Mouse (Mus musculus) sigmoid colon, adult 10 weeks (tissue): ENCODE results near the gene Olfr639. TPM values are rescaled to one million over a fixed set of nuclear protein-coding genes. Genes with fewer than 3 reads are reported as not detected.

Experiments used
- polyA plus RNA-seq: library from polyadenylated mRNA; stranded (reverse); fragments of 350-450 nt; fragmentation: Illumina TruSeq; extraction: RNeasy Lipid Tissue Mini Kit (QIAGEN cat#74804); gene quantifications from one replicate; pipeline ENCODE4 v1.2.3, GENCODE M21; 2014; ENCODE audit warnings: low read depth, low replicate concordance

The Olfr639 gene
- not detected for polyA plus RNA-seq

DNA sequence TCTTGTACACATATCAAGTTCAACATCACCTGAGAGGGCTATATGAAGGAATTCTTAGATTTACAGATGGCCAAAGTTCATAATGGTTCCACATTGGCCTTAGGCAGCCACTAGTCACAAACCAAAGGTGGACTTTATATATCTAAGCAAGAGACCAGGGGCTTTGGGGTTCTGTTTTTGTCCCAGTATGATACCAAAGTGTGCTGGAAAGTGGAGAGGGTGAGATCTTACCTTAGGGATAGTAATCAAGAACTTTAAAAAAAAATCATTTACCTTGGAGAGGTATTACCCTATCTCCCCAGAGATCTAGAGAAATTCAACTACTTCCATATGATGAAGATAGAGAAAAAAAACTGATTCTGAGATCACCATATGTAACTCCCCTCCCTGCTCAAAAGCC lies at the start of gene Olfr639:
Olfr639 (minus strand) TSS at position 101 of the 400 bp plus-strand sequence.

DNA sequence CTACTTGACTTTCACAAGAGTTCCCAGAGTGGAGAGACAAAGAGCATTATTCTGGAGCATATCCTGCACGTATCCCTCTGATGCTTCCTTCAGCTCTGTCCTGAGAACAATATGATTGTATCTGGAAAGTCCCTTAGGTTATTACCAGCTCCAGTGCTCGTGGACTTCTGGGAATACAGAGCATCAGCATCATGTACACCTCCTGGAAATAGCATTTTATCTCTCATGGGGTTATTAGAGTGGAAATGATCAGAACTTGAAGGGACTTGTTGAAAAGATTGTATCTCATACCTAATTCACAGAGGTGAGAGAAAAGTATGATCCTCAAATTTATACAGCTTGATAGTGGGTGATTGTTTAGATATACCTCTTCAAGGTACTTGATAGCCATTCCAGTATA lies 44.2 kb upstream of the Olfr639 start, which contains the start of gene 4930516K23Rik:
4930516K23Rik (minus strand) TSS at position 101 of the 400 bp plus-strand sequence.

DNA sequence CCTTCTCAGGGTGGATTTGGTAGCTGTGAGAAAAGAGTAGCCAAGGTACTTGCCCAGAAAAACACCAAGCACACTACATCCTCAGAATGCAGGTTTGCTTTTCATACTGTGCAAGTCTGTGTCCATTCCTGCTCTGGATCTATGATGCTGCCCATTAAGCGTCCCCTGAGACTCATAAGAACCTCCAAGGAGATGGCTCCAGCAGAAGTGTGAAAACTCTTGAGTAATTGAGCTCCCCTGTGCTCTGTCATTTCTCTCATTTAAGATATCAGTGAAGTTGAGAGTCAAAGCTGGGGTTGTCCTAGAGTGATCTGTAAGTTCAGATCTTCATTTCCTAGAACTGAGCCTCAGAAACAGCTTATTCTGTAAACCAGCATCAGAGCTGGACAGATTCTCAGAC lies 35.5 kb upstream of the Olfr639 start, which contains the start of gene Olfr642:
Olfr642 (minus strand) TSS at position 101 of the 400 bp plus-strand sequence.

DNA sequence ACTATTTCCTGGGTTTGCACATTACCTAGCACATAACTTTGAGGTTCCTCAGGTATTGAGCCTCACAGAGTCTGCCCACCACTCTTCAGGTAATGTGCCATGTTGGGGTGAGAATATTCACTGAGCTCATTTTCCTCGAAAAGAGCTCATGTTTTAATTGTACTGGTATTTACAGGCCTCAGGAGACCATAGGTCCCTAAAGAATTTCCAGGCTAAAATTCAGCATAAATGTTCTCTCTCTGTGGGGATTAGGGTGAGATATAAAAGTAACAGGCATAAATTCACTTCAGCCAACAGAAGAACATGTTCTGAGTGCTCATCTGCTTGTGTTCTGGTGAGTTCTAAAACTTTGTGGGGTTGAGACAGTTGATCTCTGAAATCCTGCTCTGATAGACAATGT lies 18.0 kb upstream of the Olfr639 start, which contains the start of gene Olfr641:
Olfr641 (plus strand) TSS at position 301 of the 400 bp plus-strand sequence.

DNA sequence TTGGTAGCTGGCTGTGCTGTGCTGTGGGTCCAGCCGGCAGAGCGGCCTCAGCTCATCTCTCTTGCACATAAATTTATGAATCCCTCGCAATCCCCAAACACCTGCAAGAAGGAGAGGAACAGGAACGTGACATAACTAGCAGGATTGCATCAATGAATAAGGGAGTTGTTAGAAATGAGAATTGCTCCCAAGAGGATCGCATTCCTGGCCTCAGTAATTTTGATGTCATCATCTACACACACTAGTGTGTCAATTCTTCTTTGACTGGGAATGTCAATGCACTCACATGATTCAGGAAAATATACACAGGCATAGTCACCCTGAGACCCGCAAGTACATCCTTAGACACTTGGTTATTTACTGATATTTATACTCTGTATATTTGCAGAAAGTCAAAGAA lies 8.4 kb upstream of the Olfr639 start, which contains the start of gene Olfr640:
Olfr640 (minus strand) TSS at position 101 of the 400 bp plus-strand sequence.

DNA sequence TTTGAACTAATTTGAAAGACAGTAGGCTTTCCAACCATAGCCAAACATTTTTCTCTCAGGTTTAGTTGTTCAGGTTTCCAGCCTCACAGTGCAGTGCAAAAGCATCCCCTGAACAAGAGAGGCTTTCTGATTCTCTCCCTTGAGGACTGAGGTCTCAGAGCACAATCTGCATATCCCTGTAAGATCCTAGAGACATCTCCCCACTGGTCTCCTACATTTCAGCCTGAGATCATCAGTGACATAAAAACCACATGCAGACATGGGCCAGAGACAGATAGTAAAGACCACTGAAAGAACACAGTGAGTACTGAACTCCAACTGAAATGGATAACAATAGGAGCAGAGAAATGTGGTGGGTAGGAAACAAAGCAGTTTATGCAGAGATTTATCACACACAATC lies 18.7 kb downstream of the Olfr639 start, which contains the start of gene Olfr638:
Olfr638 (plus strand) TSS at position 301 of the 400 bp plus-strand sequence.

DNA sequence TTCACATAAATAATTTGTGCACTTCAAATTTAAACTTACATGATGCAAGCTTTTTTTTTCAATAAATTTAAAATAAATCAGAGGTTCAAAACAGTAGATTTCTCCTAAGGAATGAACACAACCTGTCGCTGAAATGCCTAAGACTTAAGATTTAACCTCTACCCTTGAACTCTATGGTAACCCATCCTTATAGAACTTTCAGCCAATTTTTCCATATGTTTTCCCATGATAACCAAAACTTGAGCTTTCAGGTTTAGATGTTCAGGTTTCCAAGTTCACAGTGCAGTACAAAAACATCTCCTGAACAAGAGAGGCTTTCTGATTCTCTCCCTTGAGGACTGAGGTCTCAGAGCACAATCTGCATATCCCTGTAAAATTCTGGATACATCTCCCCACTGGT lies 46.3 kb downstream of the Olfr639 start, which contains the start of gene Olfr635:
Olfr635 (plus strand) TSS at position 301 of the 400 bp plus-strand sequence.

Other genes with a start within 250 kb of the Olfr639 start
- gene Olfr69, start 245.7 kb downstream of the Olfr639 start, polyA plus RNA-seq, result not detected
- gene Olfr68, start 237.6 kb downstream of the Olfr639 start, polyA plus RNA-seq, result not detected
- not detected for gene Olfr67, start 225.5 kb downstream of the Olfr639 start, polyA plus RNA-seq
- 7.9 TPM for gene Hbb-bt, start 203.3 kb downstream of the Olfr639 start, polyA plus RNA-seq
- gene Hbb-bs, start 189.2 kb downstream of the Olfr639 start, polyA plus RNA-seq, result 125 TPM
- gene Hbb-bh2, start 176.8 kb downstream of the Olfr639 start, polyA plus RNA-seq, result not detected
- not detected for gene Hbb-bh1, start 174.1 kb downstream of the Olfr639 start, polyA plus RNA-seq
- gene Hbb-y, start 164.1 kb downstream of the Olfr639 start, polyA plus RNA-seq, result not detected
- gene Olfr66, start 131.1 kb downstream of the Olfr639 start, polyA plus RNA-seq, result not detected
- not detected for gene Olfr64, start 122.8 kb downstream of the Olfr639 start, polyA plus RNA-seq
- gene Olfr65, start 113.8 kb downstream of the Olfr639 start, polyA plus RNA-seq, result not detected
- not detected for gene Olfr631, start 88.5 kb downstream of the Olfr639 start, polyA plus RNA-seq
- not detected for gene Olfr632, start 83.0 kb downstream of the Olfr639 start, polyA plus RNA-seq
- gene Olfr633, start 72.9 kb downstream of the Olfr639 start, polyA plus RNA-seq, result not detected
- gene Olfr635, start 46.2 kb downstream of the Olfr639 start, polyA plus RNA-seq, result not detected
- not detected for gene Olfr638, start 18.6 kb downstream of the Olfr639 start, polyA plus RNA-seq
- gene Olfr640, start 8.3 kb upstream of the Olfr639 start, polyA plus RNA-seq, result not detected
- not detected for gene Olfr641, start 18.1 kb upstream of the Olfr639 start, polyA plus RNA-seq
- gene Olfr642, start 35.4 kb upstream of the Olfr639 start, polyA plus RNA-seq, result not detected
- gene 4930516K23Rik, start 44.1 kb upstream of the Olfr639 start, polyA plus RNA-seq, result not detected
- not detected for gene Olfr644, start 54.6 kb upstream of the Olfr639 start, polyA plus RNA-seq
- gene Olfr645, start 68.2 kb upstream of the Olfr639 start, polyA plus RNA-seq, result not detected
- gene Olfr646, start 87.6 kb upstream of the Olfr639 start, polyA plus RNA-seq, result not detected
- gene Ubqln5, start 112.5 kb upstream of the Olfr639 start, polyA plus RNA-seq, result not detected
- gene Olfr643, start 120.1 kb upstream of the Olfr639 start, polyA plus RNA-seq, result not detected
- not detected for gene Ubqln3, start 126.0 kb upstream of the Olfr639 start, polyA plus RNA-seq
- not detected for gene Ubqlnl, start 133.3 kb upstream of the Olfr639 start, polyA plus RNA-seq
- not detected for gene Olfm5, start 147.5 kb upstream of the Olfr639 start, polyA plus RNA-seq
- gene Olfr648, start 166.1 kb upstream of the Olfr639 start, polyA plus RNA-seq, result 0.13 TPM
- not detected for gene Olfr649, start 178.7 kb upstream of the Olfr639 start, polyA plus RNA-seq
- 30.0 TPM for gene Trim6, start 201.5 kb upstream of the Olfr639 start, polyA plus RNA-seq
- 40.5 TPM for gene Trim34a, start 227.2 kb upstream of the Olfr639 start, polyA plus RNA-seq